Mouse (Mus musculus) small intestine, adult 2 months (tissue): ENCODE measurements around the gene Mbtps2.

Experiments
- CTCF ChIP-seq: fragments of 200-500 bp; IDR thresholded peaks from 2 replicates; pipeline ENCODE4 v1.5.1; 2012; ENCODE audit warnings: low read depth, mild to moderate bottlenecking, control low read depth, inconsistent platforms, low read length, moderate library complexity, mixed read lengths; ENCODE audit not compliant: insufficient replicate concordance, insufficient read length; ENCODE audit errors: extremely low read depth
- POLR2A ChIP-seq: fragments of 200-500 bp; IDR thresholded peaks from 2 replicates; pipeline ENCODE4 v1.6.1; 2012; ENCODE audit warnings: low read depth, mild to moderate bottlenecking, control low read depth, inconsistent platforms, low read length, moderate library complexity

DNA sequence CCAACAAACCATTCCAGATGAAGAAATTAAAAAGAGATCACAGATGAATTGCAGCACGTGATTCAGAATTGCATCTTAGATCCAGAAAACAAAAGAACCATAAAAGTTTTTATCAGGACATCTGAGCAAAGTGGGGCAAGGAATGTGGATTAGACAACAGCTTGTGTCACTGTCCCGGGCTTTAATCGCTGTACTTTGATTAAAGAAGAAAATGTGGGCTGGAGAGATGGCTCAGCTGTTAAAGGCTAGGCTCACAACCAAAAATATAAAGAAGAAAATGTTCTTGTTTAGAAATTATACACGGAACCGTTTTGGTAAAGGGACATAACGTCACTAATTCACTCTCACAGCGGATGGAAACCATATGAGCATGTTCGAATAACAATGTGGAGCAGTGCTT lies 98.5 kb downstream of the Mbtps2 start:
- TF ChIP-seq CTCF, result no peak
- TF ChIP-seq POLR2A, result no peak
